ENCODE assay signal across 14 mouse cellular contexts in genomic region chr1:143071781-143072382, GRCm38 (mm10).
"Had no signal": no experiment of that assay in that cellular context is flagged by ENCODE, and none has a peak within 500 bp of the region (broad histone marks: within the 10 kb centered on the region; RNA-seq: fewer than 3 reads in every experiment).

No protein-coding gene starts in this region.

- H3K27ac ChIP-seq: liver, embryonic 12.5 days; liver, embryonic 14.5 days; midbrain, embryonic 13.5 days; midbrain, embryonic 15.5 days; stomach, embryonic 15.5 days; stomach, postnatal 0 days had no signal

- H3K9me3 ChIP-seq: liver, embryonic 12.5 days; midbrain, embryonic 13.5 days; midbrain, embryonic 15.5 days; stomach, embryonic 15.5 days had no signal

- H3K27me3 ChIP-seq: liver, embryonic 12.5 days; midbrain, embryonic 13.5 days; midbrain, embryonic 15.5 days; stomach, embryonic 15.5 days had no signal

- H3K36me3 ChIP-seq: liver, embryonic 12.5 days; midbrain, embryonic 13.5 days; midbrain, embryonic 15.5 days; stomach, embryonic 15.5 days had no signal

- DNase-seq: lung, adult 18-20 months; lung, embryonic 14.5 days; lung, postnatal 10 days; lung, postnatal 4 days; right cerebral cortex, postnatal 14 days; thymus, adult 2 months; thymus, postnatal 25 days; thymus, postnatal 4 days had no signal

- H3K4me1 ChIP-seq: liver, embryonic 12.5 days; midbrain, embryonic 13.5 days; midbrain, embryonic 15.5 days; stomach, embryonic 15.5 days had no signal

- H3K4me3 ChIP-seq: liver, embryonic 12.5 days; midbrain, embryonic 13.5 days; midbrain, embryonic 15.5 days; stomach, embryonic 15.5 days had no signal

- H3K4me2 ChIP-seq: liver, embryonic 12.5 days; lung, embryonic 14.5 days; midbrain, embryonic 13.5 days; midbrain, embryonic 15.5 days; stomach, embryonic 15.5 days had no signal

- ATAC-seq: liver, embryonic 12.5 days; midbrain, embryonic 13.5 days; midbrain, embryonic 15.5 days had no signal

- H3K9ac ChIP-seq: liver, embryonic 12.5 days; liver, embryonic 14.5 days; lung, embryonic 14.5 days; midbrain, embryonic 13.5 days; midbrain, embryonic 15.5 days; stomach, embryonic 15.5 days had no signal
